Mouse (Mus musculus): ENCODE measurements around the gene Stx1a. TPM values are rescaled to one million over a fixed set of nuclear protein-coding genes. Genes with fewer than 3 reads are reported as not detected.
A peak's percentile ranks its signal among the peaks of the same experiment; 100 is the strongest.

The Stx1a gene
- polyA plus RNA-seq, 1 experiment: 5.1 TPM

GRCm38 (mm10) chr5:134989741-134990140, 33.5 kb upstream of the Stx1a start:
- WGBS: 11% methylated on average over 6 of the region's 6 CpGs

GRCm38 (mm10) chr5:134992566-134992965, 30.7 kb upstream of the Stx1a start:
- TF ChIP-seq CTCF (IDR thresholded peaks at IDR 0.05; ENCODE audit: extremely low read depth, insufficient read length, insufficient replicate concordance, low read depth, low read length) (no peak), POLR2A (IDR thresholded peaks at IDR 0.05; ENCODE audit: low read depth, low read length) (no peak)
- peaks cover 6% of the 10 kb centered on the region; the same call in 1 of the 2 replicates for H3K36me3 ChIP-seq (ENCODE audit: control insufficient read depth, insufficient read depth, low read length)
- H3K27ac ChIP-seq (ENCODE audit: insufficient read depth, low read depth, low read length): no peak overlapping the region
- H3K4me1 ChIP-seq (ENCODE audit: control insufficient read depth, insufficient read depth, insufficient read length, low read length): peaks cover 9% of the 10 kb centered on the region
- 82% methylated on average over 5 of the region's 5 CpGs for WGBS
- no peak overlapping the region for H3K4me3 ChIP-seq (ENCODE audit: low read depth, low read length)
- no peaks in the 10 kb centered on the region for H3K27me3 ChIP-seq (ENCODE audit: control insufficient read depth, insufficient read depth, low read length)

More at GRCm38 (mm10) chr5:134989741-134990140, 33.5 kb upstream of the Stx1a start:
- peak overlapping the region; percentile 59 for H3K4me3 ChIP-seq (ENCODE audit: low read depth, low read length)
- peaks cover 4% of the 10 kb centered on the region; the same call in 1 of the 2 replicates for H3K27me3 ChIP-seq (ENCODE audit: control insufficient read depth, insufficient read depth, low read length)
- H3K27ac ChIP-seq (ENCODE audit: insufficient read depth, low read depth, low read length): peak overlapping the region; percentile 95
- H3K36me3 ChIP-seq (ENCODE audit: control insufficient read depth, insufficient read depth, low read length): peaks cover 6% of the 10 kb centered on the region; the same call in 1 of the 2 replicates
- no peak for TF ChIP-seq CTCF (IDR thresholded peaks at IDR 0.05; ENCODE audit: extremely low read depth, insufficient read length, insufficient replicate concordance, low read depth, low read length)
- TF ChIP-seq POLR2A (IDR thresholded peaks at IDR 0.05; ENCODE audit: low read depth, low read length): no peak
- peaks cover 15% of the 10 kb centered on the region for H3K4me1 ChIP-seq (ENCODE audit: control insufficient read depth, insufficient read depth, insufficient read length, low read length)

GRCm38 (mm10) chr5:134998359-134998758, 24.9 kb upstream of the Stx1a start:
- Histone ChIP-seq H3K4me1 (ENCODE audit: control insufficient read depth, insufficient read depth, insufficient read length, low read length) (peaks cover 14% of the 10 kb centered on the region), H3K27me3 (ENCODE audit: control insufficient read depth, insufficient read depth, low read length) (no peaks in the 10 kb centered on the region), H3K4me3 (ENCODE audit: low read depth, low read length) (no peak overlapping the region), H3K27ac (ENCODE audit: insufficient read depth, low read depth, low read length) (no peak overlapping the region), H3K36me3 (ENCODE audit: control insufficient read depth, insufficient read depth, low read length) (no peaks in the 10 kb centered on the region)
- 68% methylated on average over 6 of the region's 6 CpGs for WGBS
- TF ChIP-seq CTCF (IDR thresholded peaks at IDR 0.05; ENCODE audit: extremely low read depth, insufficient read length, insufficient replicate concordance, low read depth, low read length) (no peak), POLR2A (IDR thresholded peaks at IDR 0.05; ENCODE audit: low read depth, low read length) (no peak)

GRCm38 (mm10) chr5:134999797-135000196, 23.5 kb upstream of the Stx1a start:
- Histone ChIP-seq H3K36me3 (ENCODE audit: control insufficient read depth, insufficient read depth, low read length) (no peaks in the 10 kb centered on the region), H3K4me1 (ENCODE audit: control insufficient read depth, insufficient read depth, insufficient read length, low read length) (peaks cover 14% of the 10 kb centered on the region), H3K27me3 (ENCODE audit: control insufficient read depth, insufficient read depth, low read length) (no peaks in the 10 kb centered on the region), H3K4me3 (ENCODE audit: low read depth, low read length) (no peak overlapping the region), H3K27ac (ENCODE audit: insufficient read depth, low read depth, low read length) (no peak overlapping the region)
- 97% methylated on average over 4 of the region's 4 CpGs for WGBS
- no peak for TF ChIP-seq POLR2A (IDR thresholded peaks at IDR 0.05; ENCODE audit: low read depth, low read length)
- TF ChIP-seq CTCF (IDR thresholded peaks at IDR 0.05; ENCODE audit: extremely low read depth, insufficient read length, insufficient replicate concordance, low read depth, low read length): no peak

- WGBS: 31% methylated on average over 16 of the region's 16 CpGs
- H3K4me1 ChIP-seq (ENCODE audit: control insufficient read depth, insufficient read depth, insufficient read length, low read length): peaks cover 14% of the 10 kb centered on the region
- H3K27me3 ChIP-seq (ENCODE audit: control insufficient read depth, insufficient read depth, low read length): no peaks in the 10 kb centered on the region
- H3K27ac ChIP-seq (ENCODE audit: insufficient read depth, low read depth, low read length): peak overlapping the region; percentile 81
- peak overlapping the region; percentile 20 for H3K4me3 ChIP-seq (ENCODE audit: low read depth, low read length)
- no peaks in the 10 kb centered on the region for H3K36me3 ChIP-seq (ENCODE audit: control insufficient read depth, insufficient read depth, low read length)
- TF ChIP-seq CTCF (IDR thresholded peaks at IDR 0.05; ENCODE audit: extremely low read depth, insufficient read length, insufficient replicate concordance, low read depth, low read length): no peak
- no peak for TF ChIP-seq POLR2A (IDR thresholded peaks at IDR 0.05; ENCODE audit: low read depth, low read length)
Observed at GRCm38 (mm10) chr5:135000751-135001150, 22.5 kb upstream of the Stx1a start.

- H3K4me1 ChIP-seq (ENCODE audit: control insufficient read depth, insufficient read depth, insufficient read length, low read length): peaks cover 14% of the 10 kb centered on the region
- peak overlapping the region; percentile 92 for H3K27ac ChIP-seq (ENCODE audit: insufficient read depth, low read depth, low read length)
- peak overlapping the region; percentile 20 for H3K4me3 ChIP-seq (ENCODE audit: low read depth, low read length)
- no peaks in the 10 kb centered on the region for H3K27me3 ChIP-seq (ENCODE audit: control insufficient read depth, insufficient read depth, low read length)
- no peaks in the 10 kb centered on the region for H3K36me3 ChIP-seq (ENCODE audit: control insufficient read depth, insufficient read depth, low read length)
- TF ChIP-seq POLR2A (IDR thresholded peaks at IDR 0.05; ENCODE audit: low read depth, low read length): no peak
- TF ChIP-seq CTCF (IDR thresholded peaks at IDR 0.05; ENCODE audit: extremely low read depth, insufficient read length, insufficient replicate concordance, low read depth, low read length): peak; percentile 46; the same call in 1 of the 2 replicates
- 1% methylated on average over 14 of the region's 14 CpGs for WGBS
Observed at GRCm38 (mm10) chr5:135001309-135001708, 22.0 kb upstream of the Stx1a start.

- 18% methylated on average over 5 of the region's 5 CpGs for WGBS
- no peaks in the 10 kb centered on the region for H3K27me3 ChIP-seq (ENCODE audit: control insufficient read depth, insufficient read depth, low read length)
- H3K36me3 ChIP-seq (ENCODE audit: control insufficient read depth, insufficient read depth, low read length): no peaks in the 10 kb centered on the region
- peaks cover 14% of the 10 kb centered on the region for H3K4me1 ChIP-seq (ENCODE audit: control insufficient read depth, insufficient read depth, insufficient read length, low read length)
- TF ChIP-seq CTCF (IDR thresholded peaks at IDR 0.05; ENCODE audit: extremely low read depth, insufficient read length, insufficient replicate concordance, low read depth, low read length) (no peak), POLR2A (IDR thresholded peaks at IDR 0.05; ENCODE audit: low read depth, low read length) (no peak)
- H3K27ac ChIP-seq (ENCODE audit: insufficient read depth, low read depth, low read length): peak overlapping the region; percentile 98
- H3K4me3 ChIP-seq (ENCODE audit: low read depth, low read length): no peak overlapping the region
Observed at GRCm38 (mm10) chr5:135002151-135002550, 21.1 kb upstream of the Stx1a start.
